In the genomic region with DNA sequence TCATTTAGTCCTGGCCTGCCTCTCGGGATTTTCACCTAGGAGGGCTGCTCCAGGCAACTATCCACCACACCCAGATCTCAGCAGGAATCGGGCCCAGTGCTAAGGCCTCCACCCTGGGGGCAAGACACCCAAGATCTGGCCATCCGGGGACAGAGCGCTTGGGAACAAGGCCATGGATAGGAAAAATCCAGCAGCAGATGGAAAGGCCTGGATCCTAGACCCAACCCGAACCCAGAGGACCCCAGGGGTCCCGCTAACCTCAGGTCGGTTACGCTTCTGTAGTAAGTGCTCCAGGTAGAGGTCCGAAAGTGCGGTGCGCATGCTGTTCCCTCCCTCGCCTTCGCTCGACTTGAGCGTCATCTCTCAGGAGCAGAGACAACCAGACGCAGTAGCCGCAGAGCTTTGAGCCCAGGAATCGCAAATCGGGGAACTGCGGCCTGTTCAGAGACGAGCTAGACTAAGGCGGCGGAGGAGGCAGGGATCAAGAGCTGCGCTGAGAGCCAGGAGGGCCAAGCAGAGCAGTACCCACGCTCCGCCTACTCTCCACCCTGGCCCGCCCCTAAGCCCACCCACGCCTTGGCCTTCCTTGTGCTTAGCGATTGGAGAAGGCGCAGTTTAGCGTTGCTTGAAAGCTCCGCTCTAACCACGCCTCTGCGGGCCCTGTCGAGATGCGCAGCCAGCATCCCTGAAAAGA, we compare ENCODE assay signal across 8 mouse cellular contexts. TPM values are rescaled to one million over a fixed set of nuclear protein-coding genes. Genes with fewer than 3 reads are reported as not detected.
DNase-seq lines count a peak whose midpoint lies in the region; ATAC-seq lines count a peak whose summit lies in the region.

Gene Mpp1, minus strand, starts transcription at position 550 of the 694 bp plus-strand sequence.

- peak; percentile 86 for DNase-seq in adipocyte (ENCODE audit: low spot score)
- DNase-seq in embryo, embryonic 10 days (ENCODE audit: low spot score): peak; percentile 93
- peak; percentile 66 for DNase-seq in gastrocnemius, postnatal 10 days
- peak; percentile 85 for DNase-seq in induced T-regulatory cell, adult 2 months (ENCODE audit: low read depth)
- DNase-seq in left cerebral cortex, adult 9 months (ENCODE audit: low spot score in 2 of 2): peak; percentile 37 to 64
- DNase-seq in right cerebral cortex, postnatal 14 days: peak; percentile 52
- peak; percentile 64 to 85 for DNase-seq in urinary bladder, postnatal 36 days (ENCODE audit: low spot score in 2 of 2)

- ATAC-seq in megakaryocyte progenitor cell, adult 5-6 weeks (replicated peaks; ENCODE audit: poor library complexity): peak; percentile 94

RNA-seq across cellular contexts. Expression of gene Mpp1, which starts in this region (rescaled TPM):
- total RNA-seq in gastrocnemius, postnatal 10 days (2021): 10 to 100 TPM; 30.2 to 30.7 TPM
- total RNA-seq in megakaryocyte progenitor cell, adult 5-6 weeks (2015): 69.3 and 70.2 TPM in 2 replicates
- 62.3 and 64.7 TPM in 2 replicates for total RNA-seq in megakaryocyte progenitor cell, adult 5-6 weeks (2017)

Comparison
In these comparisons a context has a peak if more than half of its experiments do, and no peak if none do; other contexts are left out.
1. Peak in every context shown above with its lines: DNase-seq and ATAC-seq.